ENCODE assay signal across 7 mouse cellular contexts in the genomic region with DNA sequence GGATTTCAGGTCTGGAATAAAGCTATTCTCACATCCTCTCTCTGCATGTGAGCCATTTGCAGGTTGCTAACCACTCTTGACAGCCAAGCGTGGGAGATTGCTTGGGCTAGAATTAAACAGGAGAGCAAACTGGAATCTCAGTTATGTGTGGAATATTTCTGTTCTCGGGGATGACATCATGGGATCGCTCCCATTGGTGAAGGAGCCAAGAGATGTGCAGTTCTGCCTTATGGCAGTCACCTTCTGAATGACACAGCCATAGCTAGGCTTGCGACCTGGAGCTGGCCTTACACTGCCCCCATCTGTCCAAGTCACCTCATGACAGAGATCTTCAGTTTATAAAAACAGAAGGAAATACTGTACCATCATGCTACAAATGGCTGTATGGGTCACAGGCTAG.
DNase-seq lines count a peak whose midpoint lies in the region; ATAC-seq and TF ChIP-seq lines count a peak whose summit lies in the region.

No protein-coding gene starts in this region.

- no peaks in the 10 kb centered on the region for H3K9me3 ChIP-seq in forebrain, postnatal 0 days (ENCODE audit: low read length)
- no peaks in the 10 kb centered on the region for H3K9me3 ChIP-seq in intestine, embryonic 15.5 days
- no peaks in the 10 kb centered on the region for H3K9me3 ChIP-seq in midbrain, embryonic 14.5 days (ENCODE audit: control insufficient read depth, low read length)

- no peaks in the 10 kb centered on the region for H3K4me1 ChIP-seq in forebrain, postnatal 0 days (ENCODE audit: insufficient read depth)
- no peaks in the 10 kb centered on the region for H3K4me1 ChIP-seq in intestine, embryonic 15.5 days (replicated peaks)
- no peaks in the 10 kb centered on the region for H3K4me1 ChIP-seq in midbrain, embryonic 14.5 days (ENCODE audit: control insufficient read depth, insufficient read depth, low read length)

- peak; percentile 100 for ATAC-seq in cerebellum, adult (ENCODE audit: insufficient number of reproducible peaks, low FRiP score, low TSS enrichment)
- ATAC-seq in forebrain, postnatal 0 days = peak; percentile 82
- ATAC-seq in intestine, embryonic 15.5 days = peak; percentile 87
- peak; percentile 69 for ATAC-seq in midbrain, embryonic 14.5 days (ENCODE audit: low FRiP score, low TSS enrichment)

- peak; percentile 57 for TF ChIP-seq CTCF in forebrain, postnatal 0 days (IDR thresholded peaks at IDR 0.05; ENCODE audit: low read depth)

- H3K9ac ChIP-seq in forebrain, postnatal 0 days = no peak overlapping the region
- H3K9ac ChIP-seq in intestine, embryonic 15.5 days = no peak overlapping the region
- H3K9ac ChIP-seq in midbrain, embryonic 14.5 days (replicated peaks; ENCODE audit: low read length) = no peak overlapping the region

- no peaks in the 10 kb centered on the region for H3K36me3 ChIP-seq in forebrain, postnatal 0 days (ENCODE audit: insufficient read depth)
- H3K36me3 ChIP-seq in intestine, embryonic 15.5 days = no peaks in the 10 kb centered on the region
- no peaks in the 10 kb centered on the region for H3K36me3 ChIP-seq in midbrain, embryonic 14.5 days (ENCODE audit: control insufficient read depth, insufficient read depth, low read length)

- no peak overlapping the region for H3K4me2 ChIP-seq in forebrain, postnatal 0 days (ENCODE audit: low read depth)
- H3K4me2 ChIP-seq in intestine, embryonic 15.5 days (replicated peaks) = no peak overlapping the region
- H3K4me2 ChIP-seq in midbrain, embryonic 14.5 days (ENCODE audit: low read length) = no peak overlapping the region

- 53% methylated on average over 4 of the region's 4 CpGs for WGBS in forebrain, postnatal 0 days
- 36% methylated on average over 4 of the region's 4 CpGs for WGBS in intestine, embryonic 15.5 days
- WGBS in midbrain, embryonic 14.5 days = 57% methylated on average over 4 of the region's 4 CpGs

- no peaks in the 10 kb centered on the region for H3K27me3 ChIP-seq in forebrain, postnatal 0 days (ENCODE audit: insufficient read depth, low read length)
- no peaks in the 10 kb centered on the region for H3K27me3 ChIP-seq in intestine, embryonic 15.5 days (replicated peaks)
- H3K27me3 ChIP-seq in midbrain, embryonic 14.5 days (ENCODE audit: control insufficient read depth, insufficient read depth, low read length) = no peaks in the 10 kb centered on the region

- H3K27ac ChIP-seq in forebrain, postnatal 0 days (ENCODE audit: low read depth, low read length) = no peak overlapping the region
- H3K27ac ChIP-seq in intestine, embryonic 15.5 days = no peak overlapping the region
- H3K27ac ChIP-seq in midbrain, embryonic 14.5 days (replicated peaks; ENCODE audit: low read depth, low read length) = no peak overlapping the region

- peak; percentile 2 for DNase-seq in NIH3T3 (ENCODE audit: low read depth)
- peak; percentile 30 for DNase-seq in forebrain, postnatal 0 days
- DNase-seq in left cerebral cortex, adult 18-20 months (ENCODE audit: low spot score in 2 of 2) = peak; percentile 67 to 69
- DNase-seq in midbrain, embryonic 14.5 days = peak; percentile 64
- DNase-seq in thymus, postnatal 0 days (ENCODE audit: low spot score) = no peak

- H3K4me3 ChIP-seq in forebrain, postnatal 0 days (ENCODE audit: low read depth, low read length) = no peak overlapping the region
- no peak overlapping the region for H3K4me3 ChIP-seq in intestine, embryonic 15.5 days (replicated peaks)
- H3K4me3 ChIP-seq in midbrain, embryonic 14.5 days (replicated peaks; ENCODE audit: low read depth, low read length) = no peak overlapping the region
